Mouse (Mus musculus) hindbrain, embryonic 14.5 days (tissue): Measurements from ENCODE around the gene Rfx6. TPM values are rescaled to one million over a fixed set of nuclear protein-coding genes. Genes with fewer than 3 reads are reported as not detected.
A peak's percentile ranks its signal among the peaks of the same experiment; 100 is the strongest.

Experiments
- ATAC-seq: fragments of 200-750 bp; cut with Nextera tagmentation; 2 replicates; pipeline ENCODE4 v1.8.0; 2017; ENCODE audit warnings: moderate number of reproducible peaks, mild to moderate bottlenecking, moderate TSS enrichment, moderate library complexity; ENCODE audit not compliant: low FRiP score
- DNase-seq: peaks from one replicate; pipeline ENCODE4 v3.0.0-alpha.2; 2015; ENCODE audit warnings: low spot score
- H3K27ac ChIP-seq: fragments of 300-500 bp; sonication (generic); 2 replicates; pipeline ENCODE4 v1.5.1; 2014; ENCODE audit warnings: mild to moderate bottlenecking, moderate library complexity
- H3K27me3 ChIP-seq: fragments of 300-500 bp; sonication (generic); 2 replicates; pipeline ENCODE4 v1.6.1; 2014; ENCODE audit warnings: mild to moderate bottlenecking, low read length, mixed read lengths; ENCODE audit not compliant: control insufficient read depth, insufficient read depth
- H3K36me3 ChIP-seq: fragments of 300-500 bp; sonication (generic); replicated peaks from 2 replicates; pipeline ENCODE4 v1.6.1; 2014; ENCODE audit not compliant: control insufficient read depth, insufficient read depth
- H3K4me1 ChIP-seq: fragments of 300-500 bp; sonication (generic); replicated peaks from 2 replicates; pipeline ENCODE4 v1.6.1; 2014; ENCODE audit warnings: antibody characterized with exemption, low read length, mixed read lengths; ENCODE audit not compliant: control insufficient read depth, insufficient read depth
- H3K4me2 ChIP-seq: fragments of 300-500 bp; sonication (generic); replicated peaks from 2 replicates; pipeline ENCODE4 v1.6.1; 2014; ENCODE audit warnings: mild to moderate bottlenecking, moderate library complexity
- H3K4me3 ChIP-seq: fragments of 300-500 bp; sonication (generic); replicated peaks from 2 replicates; pipeline ENCODE4 v1.5.1; 2014; ENCODE audit warnings: mild to moderate bottlenecking, low read length
- H3K9ac ChIP-seq: fragments of 300-500 bp; sonication (generic); 2 replicates; pipeline ENCODE4 v1.6.1; 2014
- H3K9me3 ChIP-seq: fragments of 300-500 bp; sonication (generic); 2 replicates; pipeline ENCODE4 v1.6.1; 2016; ENCODE audit warnings: low read length; ENCODE audit not compliant: control insufficient read depth
- WGBS: fragments of 180-500 bp; shearing (Covaris S2); extraction: QIAGEN DNeasy Blood & Tissue Kit; methylation state at CpG from one replicate; pipeline ENCODE4 v1.1.7; 2014; 5-methylcytosine and 5-hydroxymethylcytosine counted together
- polyA plus RNA-seq: library from polyadenylated mRNA; unstranded; fragments of >200 nt; fragmentation: Nextera tagmentation; extraction: Ambion mirVana; gene quantifications from 2 replicates; pipeline ENCODE4 v1.2.1, GENCODE M21; 2014

The Rfx6 gene
- polyA plus RNA-seq, 1 experiment from 2014 or later: not detected

DNA sequence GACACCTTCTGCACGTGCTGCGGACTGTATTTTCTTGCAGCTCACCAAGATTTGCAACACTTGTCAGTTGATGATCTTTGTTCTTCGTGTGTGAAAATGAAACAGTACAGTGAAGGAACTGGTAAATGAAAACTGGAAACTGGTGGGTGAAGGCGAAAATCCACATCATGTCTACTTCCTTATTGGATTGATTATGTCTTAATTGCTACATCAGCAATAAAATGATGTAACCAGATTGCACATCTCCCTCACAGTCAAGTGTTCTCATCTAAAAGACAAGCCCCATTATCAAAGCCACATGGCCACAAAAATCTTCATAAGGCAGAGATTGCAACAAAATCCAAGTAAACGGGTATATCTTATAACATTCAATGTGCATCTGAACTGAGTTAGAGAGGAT is 83.9 kb downstream of the Rfx6 start:
- H3K27ac ChIP-seq: no peak overlapping the region
- H3K9ac ChIP-seq: no peak overlapping the region
- H3K27me3 ChIP-seq: no peaks in the 10 kb centered on the region
- ATAC-seq (no peak), DNase-seq (no peak)
- no peak overlapping the region for H3K4me2 ChIP-seq
- no peak overlapping the region for H3K4me3 ChIP-seq
- H3K4me1 ChIP-seq: no peaks in the 10 kb centered on the region
- H3K36me3 ChIP-seq: no peaks in the 10 kb centered on the region
- no peaks in the 10 kb centered on the region for H3K9me3 ChIP-seq
- WGBS: 91% methylated on average over 5 of the region's 5 CpGs

DNA sequence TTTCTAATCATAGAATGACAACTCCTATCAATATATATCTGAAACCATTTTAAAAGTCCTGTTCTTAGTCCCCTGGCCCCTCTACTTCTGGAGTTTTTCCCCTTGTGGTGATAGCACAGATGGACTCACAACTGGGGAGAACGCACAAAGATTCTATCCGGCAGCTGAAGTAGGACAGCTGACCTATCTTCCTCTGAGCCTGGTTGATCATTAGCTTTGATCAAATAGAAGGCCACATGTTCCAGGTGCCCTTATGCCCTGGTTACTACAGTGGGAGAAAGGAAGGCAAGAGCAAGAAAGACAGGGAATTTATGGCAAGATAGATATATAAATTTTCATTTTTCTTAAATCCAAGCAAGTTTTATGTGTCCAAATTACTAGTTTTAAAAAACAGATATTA is 85.7 kb downstream of the Rfx6 start:
- Histone ChIP-seq H3K36me3 (no peaks in the 10 kb centered on the region), H3K4me1 (no peaks in the 10 kb centered on the region), H3K4me3 (no peak overlapping the region), H3K27me3 (no peaks in the 10 kb centered on the region), H3K9ac (no peak overlapping the region), H3K9me3 (no peaks in the 10 kb centered on the region), H3K4me2 (no peak overlapping the region), H3K27ac (no peak overlapping the region)
- WGBS: 76% methylated on average over 2 of the region's 2 CpGs
- DNase-seq: no peak
- ATAC-seq: no peak

DNA sequence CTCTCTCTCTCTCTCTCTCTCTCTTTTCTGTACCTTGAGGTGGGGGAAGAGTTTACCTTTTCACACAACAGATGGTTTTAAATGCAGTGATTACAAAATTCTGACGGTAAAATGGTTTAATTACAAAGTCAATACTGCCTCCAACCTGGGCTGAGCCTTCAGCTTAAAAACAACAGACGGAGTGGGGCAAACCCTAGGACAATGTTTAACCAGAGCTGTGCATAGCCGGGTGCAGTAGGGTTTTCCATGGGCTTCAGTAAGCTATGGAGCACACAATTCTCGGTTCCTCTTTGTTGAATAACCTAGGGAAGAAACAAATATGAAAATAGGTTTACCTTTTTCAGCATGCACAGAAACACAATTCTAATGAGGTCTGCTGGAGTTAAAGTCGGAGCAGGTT is 90.9 kb downstream of the Rfx6 start:
- Histone ChIP-seq H3K4me2 (no peak overlapping the region), H3K9ac (no peak overlapping the region), H3K27me3 (no peaks in the 10 kb centered on the region), H3K4me3 (no peak overlapping the region), H3K36me3 (no peaks in the 10 kb centered on the region), H3K9me3 (no peaks in the 10 kb centered on the region), H3K4me1 (no peaks in the 10 kb centered on the region), H3K27ac (no peak overlapping the region)
- WGBS: 58% methylated on average over 5 of the region's 5 CpGs
- ATAC-seq: no peak
- DNase-seq: no peak

- Histone ChIP-seq H3K4me1 (no peaks in the 10 kb centered on the region), H3K9me3 (no peaks in the 10 kb centered on the region), H3K4me3 (no peak overlapping the region), H3K27me3 (no peaks in the 10 kb centered on the region), H3K4me2 (no peak overlapping the region), H3K9ac (no peak overlapping the region), H3K36me3 (no peaks in the 10 kb centered on the region), H3K27ac (no peak overlapping the region)
- WGBS: 80% methylated on average over 7 of the region's 7 CpGs
- ATAC-seq (no peak), DNase-seq (no peak)
These were observed 91.7 kb downstream of the Rfx6 start for GRCm38 (mm10) chr10:51769252-51769651.

- DNase-seq (peak; percentile 53), ATAC-seq (no peak)
- no peak overlapping the region for H3K4me2 ChIP-seq
- H3K36me3 ChIP-seq: no peaks in the 10 kb centered on the region
- no peaks in the 10 kb centered on the region for H3K9me3 ChIP-seq
- no peak overlapping the region for H3K4me3 ChIP-seq
- WGBS: 84% methylated on average over 2 of the region's 2 CpGs
- H3K9ac ChIP-seq: no peak overlapping the region
- no peak overlapping the region for H3K27ac ChIP-seq
- no peaks in the 10 kb centered on the region for H3K4me1 ChIP-seq
- H3K27me3 ChIP-seq: no peaks in the 10 kb centered on the region
These were observed 102.1 kb downstream of the Rfx6 start for GRCm38 (mm10) chr10:51779648-51780047.

Other genes starting within 250 kb of the Rfx6 start
- gene Gm49339, start 197.1 kb upstream of the Rfx6 start, polyA plus RNA-seq: not detected in 2 replicates
- 0.37 and 0.51 TPM in 2 replicates for gene Lilr4b, start 197.1 kb upstream of the Rfx6 start, polyA plus RNA-seq
- 0.59 and 1.4 TPM in 2 replicates for gene Lilrb4a, start 186.8 kb upstream of the Rfx6 start, polyA plus RNA-seq
- gene Fam162b, start 87.2 kb upstream of the Rfx6 start, polyA plus RNA-seq: 2.2 and 4.2 TPM in 2 replicates
- not detected in 2 replicates for gene Gprc6a, start 46.3 kb upstream of the Rfx6 start, polyA plus RNA-seq